Mouse (Mus musculus): ENCODE measurements at regions not wholly inside any gene's neighbourhood (a gene's known extent, or its start where the extent isn't known, plus 50 kb on each side); places are given as distances from the start of the nearest gene placed in this dataset.

GRCm38 (mm10) chr10:66889786-66890555 is 206.0 kb upstream of the Jmjd1c start:
- no peak for DNase-seq (ENCODE audit: extremely low spot score in 1 of 2, low spot score in 2 of 2)
- intact Hi-C loops (cut with DNase I): no loop called here

GRCm38 (mm10) chr10:66891811-66892210 is 204.1 kb upstream of the Jmjd1c start:
- intact Hi-C loops (cut with DNase I): no loop called here
- no peak for DNase-seq (ENCODE audit: extremely low spot score in 1 of 2, low spot score in 2 of 2)

GRCm38 (mm10) chr10:66893836-66894235 is 202.1 kb upstream of the Jmjd1c start:
- intact Hi-C loops (cut with DNase I): no loop called here
- DNase-seq (ENCODE audit: extremely low spot score in 1 of 2, low spot score in 2 of 2): no peak

- intact Hi-C loops (cut with DNase I): no loop called here
- DNase-seq (ENCODE audit: extremely low spot score in 1 of 2, low spot score in 2 of 2): peak in 1 of 2 experiments; percentile 54
These were observed 199.0 kb upstream of the Jmjd1c start for GRCm38 (mm10) chr10:66896698-66897622.

- no peak for DNase-seq (ENCODE audit: extremely low spot score in 1 of 2, low spot score in 2 of 2)
- intact Hi-C loops (cut with DNase I): loop anchor here (10.0 kb wide), 1 partner anchor 385 kb away; the partner anchor contains the start of gene Nrbf2
These were observed 196.2 kb upstream of the Jmjd1c start for GRCm38 (mm10) chr10:66899724-66900123.

- DNase-seq (ENCODE audit: extremely low spot score in 1 of 2, low spot score in 2 of 2): no peak
- intact Hi-C loops (cut with DNase I): loop anchor here (10.0 kb wide), 1 partner anchor 384 kb away; the partner anchor contains the start of gene Nrbf2
These were observed 195.1 kb upstream of the Jmjd1c start for GRCm38 (mm10) chr10:66900781-66901180.

GRCm38 (mm10) chr10:66901873-66902272 is 194.1 kb upstream of the Jmjd1c start:
- DNase-seq (ENCODE audit: extremely low spot score in 1 of 2, low spot score in 2 of 2): peak in 1 of 2 experiments; percentile 40
- intact Hi-C loops (cut with DNase I): loop anchor here (10.0 kb wide), 1 partner anchor 383 kb away; the partner anchor contains the start of gene Nrbf2

GRCm38 (mm10) chr10:66904552-66905367 is 191.2 kb upstream of the Jmjd1c start:
- intact Hi-C loops (cut with DNase I): loop anchor here (5.0 to 10.0 kb wide), 4 partner anchors 52 to 408 kb away; partner anchors contain the start of gene Nrbf2
- DNase-seq (ENCODE audit: extremely low spot score in 1 of 2, low spot score in 2 of 2): no peak

- intact Hi-C loops (cut with DNase I): loop anchor here (5.0 to 10.0 kb wide), 4 partner anchors 56 to 404 kb away; partner anchors contain the start of gene Nrbf2
These were observed 188.1 kb upstream of the Jmjd1c start for GRCm38 (mm10) chr10:66907842-66908241.

GRCm38 (mm10) chr10:66909204-66909889 is 186.6 kb upstream of the Jmjd1c start:
- intact Hi-C loops (cut with DNase I): loop anchor here (5.0 to 10.0 kb wide), 4 partner anchors 57 to 403 kb away; partner anchors contain the start of gene Nrbf2
- DNase-seq (ENCODE audit: extremely low spot score in 1 of 2, low spot score in 2 of 2): peak in 1 of 2 experiments; percentile 65

More at GRCm38 (mm10) chr10:66907842-66908241, 188.1 kb upstream of the Jmjd1c start:
- DNase-seq (ENCODE audit: extremely low spot score in 1 of 2, low spot score in 2 of 2): no peak

- intact Hi-C loops (cut with DNase I): loop anchor here (5.0 to 10.0 kb wide), 5 partner anchors 58 to 402 kb away; partner anchors contain the start of genes Jmjd1c, Nrbf2 and Reep3
- no peak for DNase-seq (ENCODE audit: extremely low spot score in 1 of 2, low spot score in 2 of 2)
These were observed 185.8 kb upstream of the Jmjd1c start for GRCm38 (mm10) chr10:66909905-66910681.

- DNase-seq (ENCODE audit: extremely low spot score in 1 of 2, low spot score in 2 of 2): peak in 1 of 2 experiments; percentile 83
- intact Hi-C loops (cut with DNase I): loop anchor here (5.0 kb wide), 1 partner anchor 186 kb away; the partner anchor contains the start of genes Jmjd1c and Reep3
These were observed 184.5 kb upstream of the Jmjd1c start for GRCm38 (mm10) chr10:66911261-66911911.

- DNase-seq (ENCODE audit: extremely low spot score in 1 of 2, low spot score in 2 of 2): no peak
- intact Hi-C loops (cut with DNase I): loop anchor here (5.0 kb wide), 1 partner anchor 185 kb away; the partner anchor contains the start of genes Jmjd1c and Reep3
These were observed 183.5 kb upstream of the Jmjd1c start for GRCm38 (mm10) chr10:66912440-66912839.

- intact Hi-C loops (cut with DNase I): loop anchor here (5.0 kb wide), 1 partner anchor 184 kb away; the partner anchor contains the start of genes Jmjd1c and Reep3
- no peak for DNase-seq (ENCODE audit: extremely low spot score in 1 of 2, low spot score in 2 of 2)
These were observed 182.7 kb upstream of the Jmjd1c start for GRCm38 (mm10) chr10:66913187-66913586.

- peak; percentile 59 to 80 for DNase-seq (ENCODE audit: extremely low spot score in 1 of 2, low spot score in 2 of 2)
- intact Hi-C loops (cut with DNase I): loop anchor here (5.0 kb wide), 1 partner anchor 184 kb away; the partner anchor contains the start of genes Jmjd1c and Reep3
These were observed 182.3 kb upstream of the Jmjd1c start for GRCm38 (mm10) chr10:66913627-66914026.
